Mouse (Mus musculus) MEL (cell line): Measurements from ENCODE around the gene Gnaq. TPM values are rescaled to one million over a fixed set of nuclear protein-coding genes. Genes with fewer than 3 reads are reported as not detected.

Source experiments
- DNase-seq: peaks from one replicate; pipeline ENCODE4 v3.0.0; 2011; ENCODE audit warnings: low read depth, low spot score
- H3K27ac ChIP-seq: 2 replicates; pipeline ENCODE4 v1.5.1; 2012; ENCODE audit warnings: low read depth, mild to moderate bottlenecking, control low read depth, low read length, moderate library complexity; ENCODE audit not compliant: control insufficient read depth
- H3K27me3 ChIP-seq, 2 experiments: fragments of 150-350 bp in 1 of 2; sonication (generic) in 1 of 2; 2 replicates each; pipeline ENCODE4 v1.6.1; 2012; ENCODE audit warnings: low read length in 2 of 2, mild to moderate bottlenecking in 2 of 2, improper control_type of control experiment in 1 of 2, moderate library complexity in 1 of 2; ENCODE audit not compliant: insufficient read depth in 2 of 2, control insufficient read depth in 1 of 2
- H3K36me3 ChIP-seq, 2 experiments: 2 replicates each; pipeline ENCODE4 v1.6.1; 2012 to 2014; ENCODE audit warnings: low read length in 2 of 2, improper control_type of control experiment in 1 of 2, inconsistent platforms in 1 of 2, mild to moderate bottlenecking in 1 of 2; ENCODE audit not compliant: insufficient read depth in 2 of 2, control insufficient read depth in 1 of 2
- H3K4me1 ChIP-seq, 2 experiments: fragments of 150-350 bp in 1 of 2; sonication (generic) in 1 of 2; 2 replicates each; pipeline ENCODE4 v1.6.1; 2012; ENCODE audit warnings: low read length in 2 of 2, improper control_type of control experiment in 1 of 2, mild to moderate bottlenecking in 1 of 2; ENCODE audit not compliant: insufficient read depth in 2 of 2, control insufficient read depth in 1 of 2
- H3K4me3 ChIP-seq, 2 experiments: fragments of 150-350 bp in 1 of 2; sonication (generic) in 1 of 2; 2 replicates each; pipeline ENCODE4 v1.5.1; 2012; ENCODE audit warnings: low read depth in 2 of 2, low read length in 2 of 2, mild to moderate bottlenecking in 2 of 2, moderate library complexity in 2 of 2, control low read depth in 1 of 2, improper control_type of control experiment in 1 of 2; ENCODE audit not compliant: control insufficient read depth in 1 of 2, insufficient read depth in 1 of 2
- H3K79me2 ChIP-seq: 2 replicates; pipeline ENCODE4 v1.6.1; 2012; ENCODE audit warnings: mild to moderate bottlenecking, low read length, moderate library complexity; ENCODE audit not compliant: control insufficient read depth, poor library complexity, insufficient read depth
- H3K9ac ChIP-seq: 2 replicates; pipeline ENCODE4 v1.6.1; 2012; ENCODE audit warnings: low read depth, mild to moderate bottlenecking, control low read depth, low read length, moderate library complexity; ENCODE audit not compliant: control insufficient read depth, poor library complexity, severe bottlenecking
- H3K9me3 ChIP-seq: fragments of 150-350 bp; sonication (generic); replicated peaks from 2 replicates; pipeline ENCODE4 v1.6.1; 2012; ENCODE audit warnings: mild to moderate bottlenecking, low read length, improper control_type of control experiment, moderate library complexity; ENCODE audit not compliant: insufficient read depth
- BHLHE40 ChIP-seq: IDR thresholded peaks from 2 replicates; pipeline ENCODE4 v1.6.1; 2012; ENCODE audit warnings: low read depth, mild to moderate bottlenecking, inconsistent platforms, low read length, improper control_type of control experiment, borderline replicate concordance
- CHD1 ChIP-seq: IDR thresholded peaks from 2 replicates; pipeline ENCODE4 v1.6.1; 2012; ENCODE audit warnings: low read depth, mild to moderate bottlenecking, inconsistent platforms, low read length, improper control_type of control experiment
- E2F4 ChIP-seq: IDR thresholded peaks from 2 replicates; pipeline ENCODE4 v1.6.1; 2011; ENCODE audit warnings: low read depth, low read length, improper control_type of control experiment, borderline replicate concordance
- ELF1 ChIP-seq: IDR thresholded peaks from 2 replicates; pipeline ENCODE4 v1.6.1; 2014; ENCODE audit warnings: low read depth, mild to moderate bottlenecking, inconsistent platforms, low read length, improper control_type of control experiment, moderate library complexity
- EP300 ChIP-seq, 2 experiments: IDR thresholded peaks; 2 replicates each; pipeline ENCODE4 v1.6.1; 2011; ENCODE audit warnings: improper control_type of control experiment in 2 of 2, low read length in 2 of 2, low read depth in 1 of 2, mild to moderate bottlenecking in 1 of 2
- ETS1 ChIP-seq: IDR thresholded peaks from 2 replicates; pipeline ENCODE4 v1.6.1; 2012; ENCODE audit warnings: low read depth, mild to moderate bottlenecking, inconsistent platforms, low read length, improper control_type of control experiment, moderate library complexity
- GABPA ChIP-seq: IDR thresholded peaks from 2 replicates; pipeline ENCODE4 v1.6.1; 2012; ENCODE audit warnings: low read depth, mild to moderate bottlenecking, inconsistent platforms, low read length, improper control_type of control experiment, moderate library complexity
- GATA1 ChIP-seq: IDR thresholded peaks from 2 replicates; pipeline ENCODE4 v1.6.1; 2011; ENCODE audit warnings: low read depth, low read length, improper control_type of control experiment
- HCFC1 ChIP-seq: IDR thresholded peaks from 2 replicates; pipeline ENCODE4 v1.6.1; 2012; ENCODE audit warnings: low read depth, mild to moderate bottlenecking, inconsistent platforms, low read length, improper control_type of control experiment, moderate library complexity
- KAT2A ChIP-seq: conservative IDR thresholded peaks from 2 replicates; pipeline ENCODE4 v1.6.1; 2012; ENCODE audit warnings: low read depth, low read length, improper control_type of control experiment, inconsistent platforms
- MAFK ChIP-seq: IDR thresholded peaks from 2 replicates; pipeline ENCODE4 v1.6.1; 2011; ENCODE audit warnings: low read depth, mild to moderate bottlenecking, low read length, improper control_type of control experiment, borderline replicate concordance
- MAZ ChIP-seq: IDR thresholded peaks from 2 replicates; pipeline ENCODE4 v1.6.1; 2012; ENCODE audit warnings: low read depth, mild to moderate bottlenecking, inconsistent platforms, low read length, improper control_type of control experiment
- MYB ChIP-seq: IDR thresholded peaks from 2 replicates; pipeline ENCODE4 v1.6.1; 2011; ENCODE audit warnings: mild to moderate bottlenecking, low read depth, low read length, improper control_type of control experiment
- MYC ChIP-seq: IDR thresholded peaks from 2 replicates; pipeline ENCODE4 v1.6.1; 2011; ENCODE audit warnings: low read depth, mild to moderate bottlenecking, low read length, improper control_type of control experiment, moderate library complexity
- NELFE ChIP-seq: IDR thresholded peaks from 2 replicates; pipeline ENCODE4 v1.6.1; 2011; ENCODE audit warnings: low read depth, low read length, improper control_type of control experiment
- NRF1 ChIP-seq: IDR thresholded peaks from 2 replicates; pipeline ENCODE4 v1.6.1; 2014; ENCODE audit warnings: low read depth, mild to moderate bottlenecking, inconsistent platforms, low read length, improper control_type of control experiment, moderate library complexity; ENCODE audit not compliant: poor library complexity, insufficient read depth, severe bottlenecking
- POLR2A ChIP-seq, 2 experiments: IDR thresholded peaks; 2 replicates each; pipeline ENCODE4 v1.6.1; 2011 to 2012; ENCODE audit warnings: low read length in 2 of 2, mild to moderate bottlenecking in 2 of 2, control low read depth in 1 of 2, improper control_type of control experiment in 1 of 2, low read depth in 1 of 2, moderate library complexity in 1 of 2; ENCODE audit not compliant: control insufficient read depth in 1 of 2, insufficient read depth in 1 of 2, poor library complexity in 1 of 2
- POLR2AphosphoS2 ChIP-seq: IDR thresholded peaks from 2 replicates; pipeline ENCODE4 v1.6.1; 2011; ENCODE audit warnings: low read length, improper control_type of control experiment
- POLR2AphosphoS5 ChIP-seq: IDR thresholded peaks from 2 replicates; pipeline ENCODE4 v1.6.1; 2012; ENCODE audit warnings: low read depth, borderline replicate concordance, mild to moderate bottlenecking, inconsistent platforms, low read length, moderate library complexity, mixed read lengths
- RCOR1 ChIP-seq: IDR thresholded peaks from 2 replicates; pipeline ENCODE4 v1.6.1; 2012; ENCODE audit warnings: low read depth, mild to moderate bottlenecking, inconsistent platforms, low read length, improper control_type of control experiment
- TAL1 ChIP-seq: IDR thresholded peaks from 2 replicates; pipeline ENCODE4 v1.6.1; 2012; ENCODE audit warnings: mild to moderate bottlenecking, inconsistent platforms, low read length, moderate library complexity, mixed read lengths
- TBP ChIP-seq: IDR thresholded peaks from 2 replicates; pipeline ENCODE4 v1.8.0; 2011; ENCODE audit warnings: low read depth, low read length, improper control_type of control experiment
- UBTF ChIP-seq: IDR thresholded peaks from 2 replicates; pipeline ENCODE4 v1.6.1; 2012; ENCODE audit warnings: low read depth, mild to moderate bottlenecking, inconsistent platforms, low read length, improper control_type of control experiment, moderate library complexity, borderline replicate concordance; ENCODE audit not compliant: insufficient read depth
- USF1 ChIP-seq: IDR thresholded peaks from 2 replicates; pipeline ENCODE4 v1.6.1; 2014; ENCODE audit warnings: low read depth, mild to moderate bottlenecking, inconsistent platforms, low read length, improper control_type of control experiment, moderate library complexity
- USF2 ChIP-seq, 2 experiments: IDR thresholded peaks; 2 replicates each; pipeline ENCODE4 v1.6.1; 2011 to 2012; ENCODE audit warnings: improper control_type of control experiment in 2 of 2, low read length in 2 of 2, borderline replicate concordance in 1 of 2, inconsistent platforms in 1 of 2, low read depth in 1 of 2, mild to moderate bottlenecking in 1 of 2; ENCODE audit not compliant: insufficient read depth in 1 of 2
- ZC3H11A ChIP-seq: IDR thresholded peaks from 2 replicates; pipeline ENCODE4 v1.6.1; 2012; ENCODE audit warnings: low read depth, mild to moderate bottlenecking, inconsistent platforms, low read length, improper control_type of control experiment
- polyA plus RNA-seq, 2 experiments: library from polyadenylated mRNA; stranded (reverse) in 1 of 2; unstranded in 1 of 2; fragments of >175 nt in 1 of 2; fragments of >200 nt in 1 of 2; gene quantifications; 2 replicates each; pipeline versions ENCODE4 v1.2.1 to v1.2.4; 2012; ENCODE audit warnings: low replicate concordance in 2 of 2, low read depth in 1 of 2; ENCODE audit not compliant: insufficient read length in 2 of 2, insufficient read depth in 1 of 2, missing spikeins in 1 of 2
- total RNA-seq: library from RNA; depleted of rRNA; stranded (reverse); fragments of 300-350 nt; gene quantifications from 2 replicates; pipeline ENCODE4 v1.2.3, GENCODE M21; 2012

Gnaq gene
- total and polyA plus RNA-seq, 3 experiments = not detected

DNA sequence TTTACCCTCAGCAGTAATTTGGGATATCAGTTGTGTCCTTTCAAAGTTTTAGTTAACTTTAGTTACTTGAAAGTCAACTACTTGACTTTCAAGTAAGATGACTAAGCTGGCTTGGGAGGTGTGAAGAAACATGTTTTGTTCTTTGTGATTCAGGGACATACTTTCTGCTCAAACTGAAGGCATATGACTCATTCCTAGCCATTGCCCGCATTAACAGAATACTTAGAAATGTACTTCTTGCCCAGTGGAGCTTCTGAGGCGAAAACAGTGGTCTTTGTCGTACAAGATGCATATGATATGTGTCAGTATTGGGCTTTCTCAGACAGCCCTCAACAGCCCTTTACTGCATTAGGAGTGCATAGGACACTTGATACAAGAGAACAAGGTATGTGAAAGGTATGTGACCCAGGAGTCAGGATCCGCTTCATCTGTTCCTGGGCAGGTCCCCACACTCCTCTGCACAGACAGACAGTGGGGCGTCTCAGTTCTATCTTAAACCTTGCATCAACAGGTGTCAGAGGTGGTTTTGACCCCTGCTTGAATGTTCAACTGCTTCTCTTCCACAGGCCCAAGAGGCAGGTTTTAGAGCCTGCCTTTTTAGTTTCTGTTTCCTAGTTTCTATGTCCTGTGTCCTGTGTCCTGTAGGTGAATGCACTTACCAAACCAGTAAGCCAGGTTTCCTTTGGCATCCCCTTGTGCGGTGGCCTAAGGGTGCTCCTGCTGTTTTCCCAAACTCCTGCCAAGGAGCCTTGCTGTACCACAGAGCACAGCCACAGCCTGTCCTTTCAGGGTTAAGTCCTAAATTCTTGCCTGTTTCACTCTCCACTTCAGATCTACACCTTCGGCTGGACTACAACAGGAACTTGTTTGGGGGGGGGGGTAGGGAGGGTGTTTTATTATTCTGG lies 72.4 kb downstream of the Gnaq start:
- no peaks in the 10 kb centered on the region for H3K9me3 ChIP-seq
- no peaks in the 10 kb centered on the region for H3K36me3 ChIP-seq
- peaks cover 0 to 3% of the 10 kb centered on the region in 2 experiments; a peak in 2 of 4 replicates for H3K27me3 ChIP-seq
- no peaks in the 10 kb centered on the region for H3K4me1 ChIP-seq
- no peak overlapping the region for H3K27ac ChIP-seq
- H3K9ac ChIP-seq = no peak overlapping the region
- no peak overlapping the region for H3K4me3 ChIP-seq
- TF ChIP-seq RCOR1 (no peak), HCFC1 (no peak), TAL1 (no peak), MYB (no peak), MYC (no peak), E2F4 (no peak), POLR2A (IDR thresholded peaks at IDR 0.05; ENCODE audit: control insufficient read depth in 1 of 2, insufficient read depth in 1 of 2, low read depth in 1 of 2, low read length in 2 of 2, poor library complexity in 1 of 2) (no peak), USF1 (no peak), CHD1 (no peak), POLR2AphosphoS5 (no peak), UBTF (no peak), USF2 (IDR thresholded peaks at IDR 0.05; ENCODE audit: borderline replicate concordance in 1 of 2, insufficient read depth in 1 of 2, low read depth in 1 of 2, low read length in 2 of 2) (no peak)
- H3K79me2 ChIP-seq = no peaks in the 10 kb centered on the region
- DNase-seq = no peak

- Histone ChIP-seq H3K27ac (no peak overlapping the region), H3K36me3 (no peaks in the 10 kb centered on the region)
These were observed 77.0 kb downstream of the Gnaq start for GRCm38 (mm10) chr19:16209616-16210015.

More at GRCm38 (mm10) chr19:16209616-16210015, 77.0 kb downstream of the Gnaq start:
- TF ChIP-seq ZC3H11A (no peak), MAZ (no peak), EP300 (IDR thresholded peaks at IDR 0.05; ENCODE audit: low read depth in 1 of 2, low read length in 2 of 2) (no peak), POLR2A (IDR thresholded peaks at IDR 0.05; ENCODE audit: control insufficient read depth in 1 of 2, insufficient read depth in 1 of 2, low read depth in 1 of 2, low read length in 2 of 2, poor library complexity in 1 of 2) (no peak), TAL1 (no peak), GABPA (no peak), USF1 (no peak), POLR2AphosphoS5 (no peak), MAFK (no peak), POLR2AphosphoS2 (no peak), ETS1 (no peak), RCOR1 (no peak), E2F4 (no peak), KAT2A (no peak), ELF1 (no peak), TBP (no peak), BHLHE40 (no peak), NELFE (no peak), GATA1 (no peak), NRF1 (no peak)
- TF ChIP-seq, all 39 proteins: peak for 0
- H3K4me3 ChIP-seq = no peak overlapping the region
- DNase-seq = no peak
- H3K79me2 ChIP-seq = no peaks in the 10 kb centered on the region
- H3K9me3 ChIP-seq = no peaks in the 10 kb centered on the region
- H3K27me3 ChIP-seq = peaks cover 2 to 4% of the 10 kb centered on the region in 2 experiments
- H3K9ac ChIP-seq = no peak overlapping the region
- H3K4me1 ChIP-seq = no peaks in the 10 kb centered on the region
